Mouse (Mus musculus): ENCODE data around the gene Olfml1. TPM values are rescaled to one million over a fixed set of nuclear protein-coding genes. Genes with fewer than 3 reads are reported as not detected.

Olfml1 gene
- polyA plus RNA-seq, 1 experiment from 2014 or later, result 43.3 TPM

DNA sequence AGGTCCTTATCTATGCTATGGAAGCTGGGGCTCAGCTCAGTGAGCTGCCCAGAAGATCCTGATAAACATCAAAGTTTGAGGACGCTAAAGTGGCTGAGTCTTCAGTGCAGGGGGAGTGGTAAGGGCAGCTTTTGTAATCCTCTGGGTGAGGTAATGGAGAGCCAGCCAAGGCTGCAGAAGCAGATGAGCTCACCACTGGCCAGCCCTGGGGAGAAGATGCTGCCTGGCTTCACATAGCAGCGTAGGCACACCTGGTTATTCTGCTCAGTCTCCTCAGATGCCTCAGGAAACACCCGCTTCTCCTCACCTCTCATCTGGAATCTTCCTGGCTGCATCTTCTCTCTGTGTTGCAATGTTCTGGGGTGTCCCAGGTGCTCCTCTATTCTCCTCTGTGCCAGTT is 57.2 kb downstream of the Olfml1 start:
- 61% methylated on average over 3 of the region's 3 CpGs for WGBS
- no peaks in the 10 kb centered on the region for H3K9me3 ChIP-seq
- no peak overlapping the region for H3K4me2 ChIP-seq
- no peak overlapping the region for H3K4me3 ChIP-seq
- no peak overlapping the region for H3K27ac ChIP-seq
- H3K4me1 ChIP-seq, result peaks cover 18% of the 10 kb centered on the region
- peak; percentile 38; the same call in 1 of the 2 replicates for ATAC-seq (ENCODE audit: insufficient number of reproducible peaks, insufficient read depth, low FRiP score, low TSS enrichment, low read depth)
- H3K36me3 ChIP-seq, result no peaks in the 10 kb centered on the region
- no peaks in the 10 kb centered on the region for H3K27me3 ChIP-seq
- H3K9ac ChIP-seq, result no peak overlapping the region

GRCm38 (mm10) chr7:107625061-107625460 is 57.8 kb downstream of the Olfml1 start, which contains the start of gene 5330417H12Rik:
Gene 5330417H12Rik (minus strand): TSS chr7:107625161.
- Histone ChIP-seq H3K9me3 (no peaks in the 10 kb centered on the region), H3K4me3 (no peak within 1 kb of the TSS), H3K9ac (no peak within 1 kb of the TSS), H3K27me3 (no peaks in the 10 kb centered on the region), H3K4me1 (peaks cover 12% of the 10 kb centered on the region; the same call in 1 of the 2 replicates), H3K36me3 (no peaks in the 10 kb centered on the region), H3K4me2 (no peak within 1 kb of the TSS), H3K27ac (peak within 1 kb of the TSS; percentile 39; the same call in 1 of the 2 replicates)
- WGBS, result 79% methylated on average over 2 of the region's 2 CpGs
- ATAC-seq (ENCODE audit: insufficient number of reproducible peaks, insufficient read depth, low FRiP score, low TSS enrichment, low read depth), result no peak

GRCm38 (mm10) chr7:107625781-107626180 is 58.5 kb downstream of the Olfml1 start:
- Histone ChIP-seq H3K4me2 (no peak overlapping the region), H3K9ac (no peak overlapping the region), H3K4me1 (peaks cover 7% of the 10 kb centered on the region; the same call in 1 of the 2 replicates), H3K4me3 (no peak overlapping the region), H3K27ac (no peak overlapping the region; the same call in 1 of the 2 replicates), H3K9me3 (no peaks in the 10 kb centered on the region), H3K27me3 (no peaks in the 10 kb centered on the region), H3K36me3 (no peaks in the 10 kb centered on the region)
- ATAC-seq (ENCODE audit: insufficient number of reproducible peaks, insufficient read depth, low FRiP score, low TSS enrichment, low read depth), result 0 out of 2 replicates have a peak, but pooled peaks have one; percentile 37
- WGBS, result 63% methylated on average over 6 of the region's 6 CpGs

- Histone ChIP-seq H3K36me3 (no peaks in the 10 kb centered on the region), H3K27ac (no peak overlapping the region), H3K4me2 (no peak overlapping the region), H3K4me1 (peaks cover 7% of the 10 kb centered on the region; the same call in 1 of the 2 replicates), H3K9ac (no peak overlapping the region), H3K4me3 (no peak overlapping the region), H3K27me3 (no peaks in the 10 kb centered on the region), H3K9me3 (no peaks in the 10 kb centered on the region)
- ATAC-seq (ENCODE audit: insufficient number of reproducible peaks, insufficient read depth, low FRiP score, low TSS enrichment, low read depth), result no peak
Measured at GRCm38 (mm10) chr7:107628383-107628782, 61.1 kb downstream of the Olfml1 start.

DNA sequence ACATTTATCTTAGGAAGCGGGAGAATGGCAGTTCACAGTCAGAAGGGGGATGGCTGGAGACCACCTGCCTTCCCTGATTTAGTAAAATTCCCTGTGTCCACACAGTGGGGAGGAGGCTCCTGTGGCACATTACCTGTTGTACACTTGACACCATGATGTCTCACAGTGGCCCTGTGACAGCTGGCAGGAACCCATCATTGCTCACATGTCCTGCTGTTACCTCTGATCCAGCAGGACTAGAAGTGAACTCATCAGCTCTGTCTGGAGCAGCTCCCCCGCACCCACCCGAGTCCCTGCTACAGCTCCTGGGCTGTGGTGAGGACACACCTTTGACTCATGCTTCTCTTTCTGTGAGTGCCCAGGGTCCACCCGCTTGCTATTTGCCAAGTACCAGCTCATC is 66.0 kb downstream of the Olfml1 start:
- no peaks in the 10 kb centered on the region for H3K27me3 ChIP-seq
- H3K9me3 ChIP-seq, result no peaks in the 10 kb centered on the region
- no peaks in the 10 kb centered on the region for H3K36me3 ChIP-seq
- ATAC-seq (ENCODE audit: insufficient number of reproducible peaks, insufficient read depth, low FRiP score, low TSS enrichment, low read depth), result 0 out of 2 replicates have a peak, but pooled peaks have one; percentile 20
- no peak overlapping the region for H3K9ac ChIP-seq
- no peak overlapping the region for H3K27ac ChIP-seq
- peaks cover 7% of the 10 kb centered on the region; the same call in 1 of the 2 replicates for H3K4me1 ChIP-seq
- 90% methylated on average over 4 of the region's 4 CpGs for WGBS
- H3K4me2 ChIP-seq, result no peak overlapping the region
- no peak overlapping the region for H3K4me3 ChIP-seq

DNA sequence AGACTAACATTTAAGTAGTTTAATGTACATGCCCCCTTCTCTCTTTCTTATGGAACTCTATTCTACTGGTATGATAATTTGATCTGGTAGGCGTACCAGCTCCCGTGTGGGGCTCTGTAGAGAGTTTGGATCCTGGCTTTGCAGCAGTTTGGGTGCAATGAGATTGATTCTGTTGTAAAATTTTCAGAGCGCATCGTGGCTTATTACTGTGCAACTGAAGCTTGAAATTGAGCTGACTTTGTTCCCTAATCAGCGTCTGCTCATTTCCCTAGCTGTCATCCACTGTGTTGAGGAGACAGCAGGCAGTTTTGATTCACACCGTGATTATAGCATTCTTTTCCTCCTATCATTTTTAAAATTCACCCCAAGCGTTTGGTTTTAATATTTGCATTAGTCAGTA is 70.2 kb downstream of the Olfml1 start:
- H3K27ac ChIP-seq, result no peak overlapping the region
- no peaks in the 10 kb centered on the region for H3K9me3 ChIP-seq
- 65% methylated on average over 7 of the region's 7 CpGs for WGBS
- no peak for ATAC-seq (ENCODE audit: insufficient number of reproducible peaks, insufficient read depth, low FRiP score, low TSS enrichment, low read depth)
- H3K9ac ChIP-seq, result no peak overlapping the region
- H3K4me1 ChIP-seq, result peaks cover 11% of the 10 kb centered on the region
- H3K36me3 ChIP-seq, result no peaks in the 10 kb centered on the region
- no peak overlapping the region for H3K4me2 ChIP-seq
- H3K4me3 ChIP-seq, result no peak overlapping the region
- no peaks in the 10 kb centered on the region for H3K27me3 ChIP-seq

DNA sequence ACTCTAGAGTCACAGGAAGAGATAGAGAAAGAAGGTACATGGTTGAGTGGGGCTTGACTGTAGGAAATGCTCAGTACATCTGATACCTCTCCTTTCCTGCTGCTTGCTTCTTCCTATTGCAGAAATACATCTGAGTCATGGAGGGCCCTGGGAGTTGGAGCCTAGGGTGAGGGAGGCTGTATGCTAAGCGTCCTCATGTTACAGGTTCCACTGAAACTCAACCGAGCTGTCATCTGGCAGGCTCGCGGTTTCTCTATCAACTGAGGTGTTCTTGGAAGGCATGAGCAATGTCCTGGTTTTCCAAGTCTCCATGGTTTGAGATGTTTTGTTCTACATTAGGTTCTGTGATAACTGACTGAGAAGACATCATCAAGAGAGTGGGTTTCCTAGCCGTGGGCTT is 70.8 kb downstream of the Olfml1 start:
- WGBS, result 75% methylated on average over 5 of the region's 5 CpGs
- Histone ChIP-seq H3K27me3 (no peaks in the 10 kb centered on the region), H3K4me2 (no peak overlapping the region), H3K9ac (no peak overlapping the region), H3K36me3 (no peaks in the 10 kb centered on the region), H3K4me3 (no peak overlapping the region), H3K9me3 (no peaks in the 10 kb centered on the region), H3K4me1 (peaks cover 16% of the 10 kb centered on the region), H3K27ac (no peak overlapping the region)
- no peak for ATAC-seq (ENCODE audit: insufficient number of reproducible peaks, insufficient read depth, low FRiP score, low TSS enrichment, low read depth)

Other genes with a start within 250 kb of the Olfml1 start
- gene Syt9, start 196.7 kb upstream of the Olfml1 start, polyA plus RNA-seq (2015; fragmentation: Nextera tagmentation; extraction: Ambion mirVana), result 3.9 and 4.2 TPM in 2 replicates
- gene Ppfibp2, start 27.8 kb downstream of the Olfml1 start, polyA plus RNA-seq (2015; fragmentation: Nextera tagmentation; extraction: Ambion mirVana), result 11.5 and 13.8 TPM in 2 replicates
- not detected in 2 replicates for gene 5330417H12Rik, start 57.7 kb downstream of the Olfml1 start, polyA plus RNA-seq (2015; fragmentation: Nextera tagmentation; extraction: Ambion mirVana)
- 0.18 and 0.25 TPM in 2 replicates for gene Cyb5r2, start 190.6 kb downstream of the Olfml1 start, polyA plus RNA-seq (2015; fragmentation: Nextera tagmentation; extraction: Ambion mirVana)
- gene Ovch2, start 233.8 kb downstream of the Olfml1 start, polyA plus RNA-seq (2015; fragmentation: Nextera tagmentation; extraction: Ambion mirVana), result not detected in 2 replicates
- not detected in 2 replicates for gene Olfr467, start 244.8 kb downstream of the Olfml1 start, polyA plus RNA-seq (2015; fragmentation: Nextera tagmentation; extraction: Ambion mirVana)